Mouse (Mus musculus) kidney, adult 11 months (tissue): ENCODE results near the gene Nenf.

Experiments
- DNase-seq: peaks from one replicate; pipeline ENCODE4 v3.0.0; 2022

Nenf gene

DNA sequence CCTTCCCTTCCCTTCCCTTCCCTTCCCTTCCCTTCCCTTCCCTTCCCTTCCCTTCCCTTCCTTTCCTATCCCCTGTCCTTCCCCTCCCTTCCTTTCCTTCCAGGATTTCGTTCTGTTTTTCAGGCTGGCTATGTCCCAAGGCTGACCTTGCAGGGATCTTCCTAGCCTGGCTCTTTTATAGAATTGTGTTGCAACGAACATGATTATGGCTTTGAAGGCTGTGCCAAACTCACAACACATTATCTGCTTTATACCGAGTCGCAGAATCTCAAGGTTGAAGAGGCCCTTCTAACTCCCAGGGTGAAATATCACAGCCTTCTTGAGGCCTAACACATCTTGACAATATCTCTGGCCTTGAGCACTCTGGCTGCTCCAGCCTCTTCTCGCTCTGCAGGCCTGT lies 692 bp upstream of the Nenf start:
- no peak for DNase-seq

DNA sequence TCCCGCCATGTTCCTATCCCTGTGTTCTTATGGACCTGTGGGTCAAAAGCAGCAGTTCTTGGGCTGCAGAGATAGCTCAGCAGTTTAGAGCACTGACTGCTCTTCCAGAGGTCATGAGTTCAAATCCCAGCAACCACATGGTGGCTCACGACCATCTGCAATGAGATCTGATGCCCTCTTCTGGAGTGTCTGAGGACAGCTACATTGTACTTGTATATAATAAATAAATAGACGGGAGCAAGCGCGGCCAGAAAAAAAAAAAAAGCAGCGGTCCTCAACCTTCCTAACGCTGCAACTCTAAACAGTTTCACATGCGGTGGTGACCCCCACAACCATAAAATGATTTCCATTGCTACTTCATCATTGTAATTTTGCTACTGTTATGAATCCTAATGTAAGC lies 1.2 kb downstream of the Nenf start:
- DNase-seq = no peak

DNA sequence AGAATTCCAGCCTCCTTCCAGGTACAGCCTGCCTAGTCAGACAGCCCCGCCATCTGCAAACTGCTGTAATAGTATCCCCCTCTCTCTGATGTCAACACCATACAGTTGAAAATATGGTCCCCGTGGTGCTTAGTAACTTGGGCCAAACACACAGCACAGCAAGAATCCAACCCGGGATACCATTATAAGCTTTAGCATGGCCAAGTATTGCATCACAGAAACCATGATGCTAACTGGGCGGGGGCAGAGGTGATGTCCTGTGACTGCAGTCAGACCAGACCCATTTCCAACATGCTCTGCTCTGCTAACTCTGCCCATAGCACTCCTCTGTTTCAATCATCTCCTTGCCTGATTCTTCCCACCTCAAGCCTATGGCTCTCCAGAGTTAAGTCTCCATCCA lies 4.1 kb downstream of the Nenf start:
- DNase-seq = no peak

DNA sequence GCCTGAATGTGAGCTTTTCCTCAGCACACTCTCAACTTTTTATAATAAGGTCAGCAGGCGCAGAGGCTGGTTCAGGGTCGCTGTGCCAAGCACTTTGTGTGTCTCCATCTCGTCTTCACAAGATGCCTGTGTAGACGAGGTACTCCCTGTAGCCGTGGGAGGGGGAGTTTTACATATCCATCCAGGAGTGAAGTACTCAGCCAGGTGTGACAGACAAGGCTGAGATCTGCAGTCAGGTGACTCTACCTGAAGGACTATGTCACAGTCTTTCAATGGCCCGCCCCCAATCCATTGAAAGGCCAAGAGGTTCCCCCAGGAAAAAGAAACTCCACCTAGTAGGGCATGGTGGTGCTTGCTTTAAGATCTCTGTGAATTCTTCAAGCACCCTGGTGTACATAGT lies 4.8 kb downstream of the Nenf start:
- DNase-seq = no peak

DNA sequence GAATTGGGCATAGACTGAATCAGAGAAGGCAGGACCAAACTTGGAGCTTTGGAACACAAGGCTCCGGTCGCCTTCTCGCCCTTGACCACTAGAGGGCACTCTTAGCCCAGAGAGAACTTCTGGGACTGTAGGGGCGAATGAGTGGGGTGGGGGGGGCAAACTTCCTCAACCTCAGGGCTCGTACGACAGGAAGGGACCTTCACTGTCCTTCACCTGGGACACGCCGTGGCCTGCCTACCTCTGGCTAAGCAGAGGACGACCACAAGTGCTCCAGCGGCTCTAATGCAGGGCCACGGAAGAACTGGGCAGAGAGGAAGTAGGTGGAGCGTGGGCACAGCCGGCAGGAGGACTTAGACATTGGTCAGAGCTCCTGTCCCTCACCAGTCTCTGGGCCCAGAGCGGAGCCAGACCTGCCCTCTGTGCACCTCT lies 5.5 kb downstream of the Nenf start:
- peak; percentile 87 for DNase-seq

DNA sequence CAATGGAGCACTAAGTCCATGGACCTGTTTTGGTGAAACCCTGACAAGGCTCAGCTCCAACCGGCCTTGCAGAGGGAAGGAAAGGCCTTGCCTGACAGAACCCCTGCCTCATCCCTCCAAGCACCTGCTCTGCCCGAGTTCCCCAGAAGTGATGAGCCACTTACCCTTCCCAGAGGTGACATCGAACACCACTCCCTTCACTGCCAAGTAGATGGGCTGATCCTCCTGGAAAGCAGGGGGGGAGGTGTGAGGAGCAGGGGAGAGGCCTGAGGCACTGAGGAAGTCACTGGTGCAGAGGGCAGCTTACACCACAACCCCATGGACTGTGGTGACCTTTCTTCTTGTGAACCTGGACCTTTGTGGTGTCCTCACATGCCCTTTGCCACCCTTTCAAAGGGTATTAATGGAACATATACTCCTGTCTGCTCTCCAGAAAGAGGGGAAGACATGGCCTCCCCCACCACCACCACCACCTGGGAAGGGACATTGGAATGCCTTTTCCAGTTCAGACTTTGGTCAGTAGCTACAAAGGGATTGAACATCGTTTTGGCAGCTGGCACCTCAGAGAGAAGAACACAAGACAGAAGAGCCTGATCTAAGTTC lies 6.6 kb downstream of the Nenf start:
- peak; percentile 57 for DNase-seq

DNA sequence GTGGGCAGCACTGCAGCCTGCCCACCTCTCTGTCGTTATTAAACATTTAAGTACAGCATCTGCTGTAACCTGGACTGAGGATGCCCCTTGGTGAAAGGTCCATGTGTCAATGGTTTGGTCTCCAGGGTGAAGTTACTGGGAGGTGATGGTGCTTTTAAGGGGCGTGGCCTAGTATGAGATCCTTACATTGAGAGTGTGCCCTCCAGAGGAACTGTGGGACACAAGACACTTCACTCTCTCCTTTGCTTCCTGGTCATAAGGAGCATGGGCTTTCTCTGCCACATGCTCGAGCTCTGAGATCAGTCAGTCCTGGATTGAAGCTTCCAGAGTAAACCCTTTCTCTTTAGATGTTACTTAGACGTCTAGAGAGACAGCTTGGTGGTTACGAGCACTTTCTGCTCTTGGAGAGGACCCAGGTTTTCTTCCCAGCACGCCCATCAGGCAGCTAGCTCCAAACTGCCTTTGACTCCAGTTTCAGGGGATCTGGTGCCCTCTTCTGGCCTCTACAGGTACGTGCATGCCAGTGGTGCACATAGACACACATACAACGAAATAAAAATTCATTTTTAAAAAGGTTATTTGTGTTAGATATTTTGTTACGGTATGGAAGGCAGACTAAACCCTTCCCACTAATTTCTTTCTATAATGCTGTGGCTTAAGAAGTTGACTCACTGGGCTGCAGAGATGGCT lies 10.1 kb downstream of the Nenf start:
- no peak for DNase-seq

DNA sequence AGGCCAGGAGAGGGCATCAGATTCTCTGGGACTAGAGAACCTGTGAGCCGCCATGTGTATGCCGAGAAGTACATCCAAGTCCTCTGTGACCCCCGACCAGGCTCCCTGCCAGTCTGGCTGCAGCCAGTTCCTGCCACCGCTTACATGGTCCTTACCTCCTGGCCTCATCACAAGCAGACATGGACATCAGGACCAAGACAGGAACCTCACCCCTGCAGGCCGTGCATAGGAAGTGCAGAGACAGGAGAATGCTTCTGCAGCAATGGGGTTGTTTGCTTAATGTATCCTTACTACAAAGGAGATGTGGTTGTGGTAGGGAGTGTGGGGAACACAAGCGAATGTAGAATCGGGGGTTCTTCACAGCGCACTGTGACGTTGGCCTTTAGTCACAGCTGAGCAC lies 11.7 kb downstream of the Nenf start:
- DNase-seq = no peak

DNA sequence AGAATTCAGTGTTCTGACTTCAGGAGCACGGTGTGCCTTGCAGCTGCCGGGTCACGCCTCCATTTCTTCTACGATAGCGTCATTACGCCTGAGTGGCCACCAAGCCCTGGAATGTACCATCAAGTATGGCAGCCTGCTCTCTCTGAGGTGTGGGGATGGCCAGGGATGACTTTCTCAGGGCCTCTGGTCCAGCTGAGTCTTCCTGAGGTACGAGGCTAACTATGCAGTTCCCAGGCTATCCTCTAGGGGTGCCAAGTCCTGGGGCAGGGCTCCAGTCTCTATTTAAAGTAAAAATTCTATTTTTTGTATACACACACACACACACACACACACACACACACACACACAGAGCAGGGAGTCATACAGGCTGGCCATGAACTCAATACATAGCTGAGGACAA lies 12.4 kb downstream of the Nenf start:
- no peak for DNase-seq

DNA sequence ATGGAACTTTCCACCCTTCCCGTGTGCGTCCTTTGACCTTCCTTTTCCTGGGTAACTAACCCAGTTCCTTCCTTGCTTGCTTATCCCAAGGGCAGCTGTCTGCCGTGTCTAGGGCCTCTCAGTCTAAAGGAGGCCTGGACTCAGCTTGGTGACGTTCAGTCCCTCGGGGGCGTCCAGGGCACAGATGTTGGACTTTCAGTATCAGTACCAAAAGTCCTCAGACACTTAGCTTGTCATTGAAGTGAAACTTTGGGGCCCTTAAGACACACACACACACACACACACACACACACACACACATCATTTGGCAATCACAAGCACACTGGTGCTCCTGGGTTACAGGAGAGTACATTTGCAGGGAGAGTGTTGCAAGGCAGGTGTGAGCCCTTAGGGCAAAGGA lies 13.8 kb downstream of the Nenf start:
- DNase-seq = no peak

DNA sequence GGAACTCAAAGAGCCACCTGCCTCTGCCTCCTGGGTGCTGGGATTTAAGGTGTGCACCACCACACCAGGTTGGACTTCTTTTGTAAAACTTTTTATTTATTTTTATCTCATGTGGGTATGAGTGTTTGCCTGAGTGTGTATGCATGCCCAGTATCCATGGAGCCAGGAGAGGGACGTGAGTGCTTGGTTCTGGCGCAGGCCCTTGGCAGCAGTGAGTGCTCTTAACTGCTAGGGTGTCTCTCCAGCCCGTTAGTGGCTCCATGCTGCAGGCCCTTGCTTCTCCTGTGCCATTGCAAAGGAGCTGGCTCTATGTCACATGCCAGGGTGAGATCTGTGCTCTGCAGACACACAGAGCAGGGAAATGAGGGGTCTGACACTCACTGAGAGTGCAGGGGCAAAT lies 14.3 kb downstream of the Nenf start:
- no peak for DNase-seq

DNA sequence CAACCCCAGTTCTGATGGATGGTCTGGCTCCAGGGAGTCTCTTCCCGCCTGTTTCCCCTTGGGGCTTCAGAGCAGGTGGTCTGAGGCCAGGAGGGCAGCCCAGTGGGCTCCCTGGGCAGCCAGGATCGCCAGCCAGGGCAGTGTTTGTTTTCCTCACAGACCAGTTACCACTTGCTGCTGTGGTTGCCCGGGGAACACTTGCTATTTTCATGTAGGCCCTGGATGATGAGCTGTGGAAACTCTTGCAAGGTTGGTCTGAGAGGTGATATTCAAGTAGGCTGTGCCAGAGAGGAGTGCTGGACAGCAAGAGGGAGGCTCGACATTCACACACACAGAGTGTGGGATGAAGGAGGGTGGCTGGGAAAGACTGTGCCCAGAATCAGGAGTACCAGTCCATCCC lies 16.1 kb downstream of the Nenf start:
- no peak for DNase-seq

DNA sequence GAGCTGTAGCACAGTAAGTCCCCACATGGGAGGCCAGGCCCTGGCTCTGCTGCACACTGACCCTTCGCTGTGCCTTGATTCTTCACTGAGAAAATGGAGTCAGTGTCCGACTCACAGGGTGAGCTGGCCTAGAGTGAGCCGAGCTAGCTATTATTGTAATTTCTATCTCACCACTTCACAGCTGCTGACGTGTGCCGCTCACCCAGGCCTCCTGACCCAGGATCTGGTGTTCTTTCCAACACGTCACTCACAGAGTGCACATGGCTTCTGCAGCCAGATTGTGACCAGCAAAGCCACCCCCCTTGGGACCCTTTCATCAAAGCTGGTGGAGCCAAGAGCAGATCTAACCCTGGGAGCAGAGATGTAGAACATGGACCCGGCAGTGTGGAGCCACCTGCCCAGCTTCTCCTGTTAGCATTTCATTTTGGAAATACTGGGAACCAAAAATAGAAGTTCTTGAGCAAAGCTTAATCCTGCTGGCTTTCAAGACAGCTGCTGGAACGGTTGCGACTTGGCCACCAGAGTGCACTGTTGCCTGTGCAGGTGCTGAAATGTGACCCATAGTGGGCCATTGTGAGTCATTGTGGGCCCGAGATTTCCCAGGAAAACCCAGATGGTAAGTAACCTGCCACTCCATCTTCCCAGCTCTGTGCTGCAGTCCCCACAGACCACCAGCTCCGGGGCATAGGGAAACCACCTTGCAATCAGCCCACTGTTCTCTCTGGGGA lies 18.6 kb downstream of the Nenf start:
- no peak for DNase-seq

DNA sequence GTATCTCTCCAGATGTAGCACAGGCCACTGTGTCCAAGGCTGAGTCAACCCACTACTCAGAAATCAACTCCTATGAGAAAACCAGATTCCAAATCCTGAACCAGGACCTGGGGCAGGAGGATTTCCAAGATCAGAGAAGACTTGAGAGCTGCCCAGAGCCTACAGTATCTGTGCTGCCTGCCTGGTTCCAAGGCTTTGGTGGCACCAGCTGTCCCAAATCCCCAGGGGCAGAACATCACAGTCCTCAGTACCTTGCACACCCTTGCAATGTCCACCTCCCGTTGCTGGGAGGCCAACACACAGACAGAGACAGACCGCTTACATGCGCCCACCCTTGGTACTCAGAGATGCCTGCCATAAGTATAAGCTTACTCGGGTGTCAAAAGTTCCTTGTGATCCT lies 19.7 kb downstream of the Nenf start:
- no peak for DNase-seq

DNA sequence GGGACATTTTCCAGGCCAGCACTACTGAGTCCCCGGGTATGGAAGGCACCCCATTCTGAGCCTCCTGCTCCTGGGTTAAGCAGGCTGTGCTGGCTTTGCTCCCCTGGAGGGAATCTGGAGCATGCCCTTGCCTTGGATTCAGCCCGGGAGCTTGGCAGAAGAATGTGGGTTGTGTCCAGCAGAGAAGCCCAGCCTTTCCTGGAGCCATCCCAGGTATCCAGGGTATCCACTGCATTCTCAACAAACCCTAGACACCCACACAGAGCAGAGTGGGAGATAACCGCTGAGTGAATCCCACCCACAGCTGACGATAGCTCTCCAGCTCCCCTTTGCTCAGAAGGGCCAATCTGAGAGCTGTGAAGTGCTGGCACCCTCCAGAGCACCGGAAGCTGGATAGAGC lies 21.5 kb downstream of the Nenf start:
- peak; percentile 52 for DNase-seq

DNA sequence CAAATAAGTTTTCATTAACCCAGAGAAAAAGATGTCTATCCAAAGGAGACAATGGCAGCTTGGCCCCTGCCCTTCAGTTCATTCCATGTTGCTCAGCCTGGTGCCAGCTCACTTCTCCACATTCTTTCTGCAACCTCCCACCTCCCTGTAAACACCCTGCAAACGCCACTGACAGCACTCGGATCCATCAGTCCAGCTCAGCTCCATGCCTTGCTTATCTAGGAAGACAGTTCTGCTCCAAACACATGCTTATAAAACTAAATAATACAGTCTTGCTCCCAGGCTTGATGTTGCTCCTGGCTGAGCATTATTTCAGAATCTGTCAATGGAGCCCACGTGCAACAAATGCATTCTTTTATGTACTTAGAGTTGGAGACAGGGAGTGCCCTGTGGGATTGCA lies 22.2 kb downstream of the Nenf start:
- no peak for DNase-seq

DNA sequence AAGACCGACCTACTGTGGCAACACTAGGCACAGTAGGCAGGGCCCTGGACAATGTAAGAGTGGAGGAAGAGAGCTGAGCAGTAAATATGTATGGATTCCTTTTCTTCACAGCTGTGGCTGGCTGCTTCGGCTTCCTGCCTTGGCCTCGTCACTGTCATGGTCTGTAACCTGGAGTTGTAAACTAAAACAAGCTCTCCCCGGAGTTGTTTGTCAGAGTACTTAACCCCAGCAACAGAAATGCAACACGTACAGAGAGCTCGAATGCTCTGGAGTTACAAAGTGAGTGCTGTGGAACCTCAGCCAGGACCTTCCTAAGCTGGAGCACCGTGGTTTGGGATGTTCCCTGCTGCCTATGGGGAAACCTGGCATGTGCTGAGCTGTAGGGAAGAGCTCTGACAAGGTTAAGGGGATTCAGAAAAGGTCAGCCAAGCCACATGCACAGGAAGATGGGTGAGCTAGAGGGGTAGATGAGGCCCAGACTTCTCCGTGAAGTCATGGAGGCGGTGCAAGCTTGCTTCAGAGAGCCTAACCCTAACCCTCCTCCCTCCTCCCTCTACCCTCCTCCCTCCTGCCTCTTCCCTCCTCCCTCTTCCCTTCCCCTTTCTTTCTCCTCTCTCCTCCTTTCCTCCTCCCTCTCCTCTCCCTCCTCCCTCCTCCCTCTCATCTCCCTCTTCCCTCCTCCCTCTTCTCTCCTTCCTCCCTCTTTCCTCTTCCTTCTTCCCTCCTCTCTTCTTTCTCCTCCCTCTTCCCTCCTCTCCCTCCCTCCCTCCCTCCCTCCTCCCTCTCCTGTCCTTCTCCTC lies 23.8 kb downstream of the Nenf start:
- DNase-seq = no peak

DNA sequence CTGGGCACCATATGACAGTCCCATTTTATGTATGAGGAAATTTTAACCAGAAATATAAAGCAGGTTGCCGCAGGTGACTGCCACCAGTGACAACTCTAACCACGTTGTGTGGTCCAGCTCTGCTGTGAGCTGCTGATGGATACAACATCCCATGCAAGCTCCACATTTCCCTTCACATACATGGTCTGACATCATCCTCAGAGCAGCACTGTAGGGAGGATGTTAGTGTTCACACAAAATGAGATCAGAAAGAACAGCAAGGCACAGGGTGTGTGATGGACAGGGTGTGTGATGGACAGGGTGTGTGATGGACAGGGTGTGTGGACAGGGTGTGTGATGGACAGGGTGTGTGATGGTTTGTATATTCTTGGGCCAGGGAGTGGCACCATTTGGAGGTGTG lies 24.9 kb downstream of the Nenf start:
- no peak for DNase-seq

DNA sequence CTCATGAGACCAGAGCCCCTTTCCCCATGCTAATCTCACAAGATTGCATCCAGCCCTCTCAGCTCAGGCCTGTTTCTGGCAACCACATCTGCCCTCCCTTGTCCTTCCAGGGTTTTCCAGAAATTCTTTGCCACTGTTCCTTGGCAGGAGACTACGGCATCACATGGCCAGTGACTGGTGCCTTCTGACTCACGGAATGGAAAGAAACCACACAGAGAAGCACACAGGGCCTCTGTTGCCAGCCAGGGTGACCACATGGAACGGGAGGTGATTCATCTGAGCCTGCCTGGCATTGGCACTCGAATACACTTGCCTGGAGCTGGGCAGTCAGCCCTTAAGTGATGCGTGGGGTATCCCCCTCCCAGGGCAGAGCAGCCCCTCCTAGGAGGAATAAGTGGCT lies 25.6 kb downstream of the Nenf start:
- DNase-seq = peak; percentile 81

DNA sequence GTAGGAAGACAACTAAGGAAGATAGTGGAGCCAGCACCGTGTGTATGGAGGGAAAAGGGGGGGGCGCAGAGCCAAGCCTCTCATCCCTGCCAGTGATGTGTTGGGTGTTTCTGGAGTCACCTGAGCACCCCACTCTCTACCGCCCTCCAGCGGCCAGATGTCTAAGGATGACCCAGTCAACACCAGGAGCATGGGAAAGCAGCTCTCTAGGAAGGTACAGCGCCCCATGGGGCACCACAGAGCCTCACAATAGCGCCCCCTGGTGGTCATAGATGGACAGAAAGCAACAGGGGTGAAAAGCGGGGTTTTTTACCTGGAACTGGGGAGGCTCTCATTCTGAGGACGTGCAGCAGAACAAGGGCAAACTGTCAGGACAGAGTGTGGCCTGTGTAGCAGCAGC lies 29.2 kb downstream of the Nenf start:
- DNase-seq = peak; percentile 34

DNA sequence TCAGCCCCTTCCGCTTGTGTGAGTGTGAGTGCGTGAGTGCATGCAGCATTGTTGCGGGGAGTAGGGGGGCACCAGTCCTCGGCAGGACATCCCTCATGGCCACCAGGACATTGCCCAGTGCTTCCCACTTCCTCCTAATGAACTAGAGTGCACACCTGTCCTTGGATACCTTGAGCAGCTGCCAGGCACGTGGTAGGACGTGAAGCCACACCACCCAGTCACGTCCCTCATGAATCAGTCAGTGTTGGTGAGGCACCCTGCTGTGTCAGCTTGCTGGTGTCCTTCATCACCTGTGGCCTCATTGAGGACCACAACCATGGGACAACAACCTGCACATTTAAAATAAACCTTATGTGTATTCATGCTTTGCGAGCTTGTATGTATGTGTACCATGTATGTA lies 33.5 kb downstream of the Nenf start:
- no peak for DNase-seq

DNA sequence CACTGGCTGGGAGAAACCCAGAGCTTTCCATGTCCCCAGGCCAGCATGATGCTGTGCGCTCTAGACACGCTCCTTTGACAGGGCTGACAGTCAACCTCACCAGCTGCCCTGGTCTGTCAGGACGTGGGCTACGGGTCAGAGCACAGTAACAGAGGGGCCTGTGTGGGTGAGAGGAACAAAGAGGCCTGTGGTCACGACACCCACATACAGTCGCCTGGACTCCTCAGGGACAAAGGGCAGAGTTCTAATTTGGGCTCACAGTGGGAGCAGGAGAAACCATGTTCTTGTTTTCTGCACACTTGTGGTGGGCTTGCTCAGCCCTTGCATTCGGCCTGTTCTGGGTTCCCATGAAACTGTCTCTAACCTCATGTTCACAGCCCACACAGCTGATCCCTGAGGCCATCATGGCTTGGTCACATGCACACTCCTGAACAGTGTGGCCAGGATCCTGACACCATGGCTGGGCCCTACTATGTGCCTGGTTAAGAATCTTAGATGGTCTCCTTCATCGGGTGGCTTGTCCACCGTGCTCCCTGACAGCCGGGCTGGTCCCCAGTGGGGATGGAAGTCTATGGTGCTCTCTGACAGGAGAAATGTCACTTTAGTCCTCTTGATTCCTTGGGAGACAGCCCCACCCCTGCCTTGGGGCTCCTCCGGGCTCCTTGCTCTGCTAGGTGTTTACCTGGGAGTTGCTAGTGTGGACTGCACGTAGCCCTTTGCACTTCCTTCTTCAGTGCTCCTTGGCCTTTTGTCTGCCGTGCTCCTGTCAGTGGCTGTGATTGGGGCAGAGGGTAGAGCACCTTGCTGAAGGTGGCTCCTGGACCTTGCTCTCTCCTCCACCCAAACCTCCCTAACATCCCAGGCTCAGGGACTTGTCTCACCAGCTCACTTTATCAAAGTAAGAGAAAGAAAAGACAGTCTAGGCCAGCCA lies 34.6 kb downstream of the Nenf start:
- DNase-seq = peak; percentile 32

DNA sequence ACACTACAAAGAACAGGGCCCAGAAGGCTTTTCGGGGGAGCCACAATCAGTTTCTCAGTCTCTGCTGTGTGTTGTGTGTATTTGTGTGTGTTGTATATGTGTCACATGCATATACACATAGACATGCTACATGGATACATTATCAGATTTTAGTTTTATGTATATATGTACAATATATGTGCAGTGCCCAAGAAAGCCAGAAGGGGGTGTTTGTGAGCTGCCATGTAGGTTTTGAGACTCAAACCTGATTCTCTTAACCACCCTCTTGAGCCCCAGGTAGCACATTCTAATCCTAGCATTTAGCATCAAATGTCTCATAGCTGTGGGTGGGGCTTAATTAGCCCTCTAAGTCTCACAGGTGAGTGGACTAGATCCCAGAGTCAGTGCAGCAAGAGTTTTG lies 35.7 kb downstream of the Nenf start:
- DNase-seq = no peak
